Mouse (Mus musculus) MEL (cell line): ENCODE results near the gene Ltbp3.

Experiments
- CHD1 ChIP-seq: IDR thresholded peaks from 2 replicates; pipeline ENCODE4 v1.6.1; 2012; ENCODE audit warnings: low read depth, mild to moderate bottlenecking, inconsistent platforms, low read length, improper control_type of control experiment
- CTCF ChIP-seq, 3 experiments: IDR thresholded peaks in 2 of 3; conservative IDR thresholded peaks in 1 of 3; 2 replicates each; pipeline ENCODE4 v1.5.1; 2011 to 2012; ENCODE audit warnings: low read length in 3 of 3, low read depth in 2 of 3, mild to moderate bottlenecking in 2 of 3, improper control_type of control experiment in 1 of 3, inconsistent platforms in 1 of 3, mixed read lengths in 1 of 3, moderate library complexity in 1 of 3; ENCODE audit not compliant: control insufficient read depth in 1 of 3, insufficient read depth in 1 of 3, poor library complexity in 1 of 3, severe bottlenecking in 1 of 3
- POLR2A ChIP-seq, 2 experiments: IDR thresholded peaks; 2 replicates each; pipeline ENCODE4 v1.6.1; 2011 to 2012; ENCODE audit warnings: low read length in 2 of 2, mild to moderate bottlenecking in 2 of 2, control low read depth in 1 of 2, improper control_type of control experiment in 1 of 2, low read depth in 1 of 2, moderate library complexity in 1 of 2; ENCODE audit not compliant: control insufficient read depth in 1 of 2, insufficient read depth in 1 of 2, poor library complexity in 1 of 2
- POLR2AphosphoS5 ChIP-seq: IDR thresholded peaks from 2 replicates; pipeline ENCODE4 v1.6.1; 2012; ENCODE audit warnings: low read depth, borderline replicate concordance, mild to moderate bottlenecking, inconsistent platforms, low read length, moderate library complexity, mixed read lengths

DNA sequence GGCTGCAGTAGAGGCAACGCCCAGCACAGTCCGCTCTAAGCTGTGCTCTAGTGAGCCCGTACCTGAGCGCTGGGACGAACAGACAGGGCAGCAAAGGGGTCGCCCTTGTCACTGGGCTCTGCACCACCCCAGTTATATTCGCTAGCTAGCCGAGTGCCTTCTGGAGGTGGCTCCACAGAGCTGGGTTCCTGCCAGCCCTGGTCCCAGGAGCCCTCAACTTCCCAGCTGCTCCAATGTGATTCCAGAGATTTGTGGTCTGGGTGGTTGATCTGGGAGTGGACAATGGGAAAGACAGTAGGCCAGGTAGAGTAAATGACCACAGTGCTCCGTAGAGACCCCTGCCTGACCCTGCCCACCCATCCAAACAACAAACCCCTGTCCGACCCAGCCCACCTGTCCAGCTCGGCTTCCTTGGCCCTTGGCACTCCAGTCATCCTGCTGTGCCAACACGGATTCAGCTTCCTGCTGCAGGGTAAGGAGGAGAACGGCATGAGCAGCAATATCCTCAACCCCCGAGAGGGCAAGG lies 18.2 kb downstream of the Ltbp3 start:
- TF ChIP-seq POLR2AphosphoS5: no peak
- TF ChIP-seq CHD1: no peak
- no peak for TF ChIP-seq POLR2A (IDR thresholded peaks at IDR 0.05; ENCODE audit: control insufficient read depth in 1 of 2, insufficient read depth in 1 of 2, low read depth in 1 of 2, low read length in 2 of 2, poor library complexity in 1 of 2)
- TF ChIP-seq CTCF (IDR thresholded peaks at IDR 0.05 in 2 of 3, conservative IDR thresholded peaks at IDR 0.05 in 1 of 3; ENCODE audit: control insufficient read depth in 1 of 3, insufficient read depth in 1 of 3, low read depth in 2 of 3, low read length in 3 of 3, poor library complexity in 1 of 3, severe bottlenecking in 1 of 3): no peak
